Mouse (Mus musculus) erythroblast, adult 5-6 weeks (primary cell): ENCODE data around the gene Olfr193. TPM values are rescaled to one million over a fixed set of nuclear protein-coding genes. Genes with fewer than 3 reads are reported as not detected.
"Not testable (repeated sequence)": the region's sequence is repeated elsewhere in the genome, so short reads cannot be mapped to it uniquely, and the experiment has no call there.

Experiments
- ATAC-seq: replicated peaks from 2 replicates; pipeline ENCODE4 v1.8.0; 2016; ENCODE audit warnings: moderate number of reproducible peaks, mild to moderate bottlenecking, moderate TSS enrichment, inconsistent platforms; ENCODE audit not compliant: poor library complexity, low FRiP score, severe bottlenecking
- total RNA-seq, 2 experiments: library from RNA; stranded (forward) in 1 of 2; stranded (reverse) in 1 of 2; fragments of 150-400 nt in 1 of 2; fragments of 200-764, 138-1000 nt in 1 of 2; gene quantifications; 2 replicates each; pipeline versions ENCODE4 v1.2.3 to v1.2.4; 2015 to 2017; ENCODE audit warnings: low replicate concordance in 2 of 2

The Olfr193 gene
- total RNA-seq (2015; ENCODE audit: low replicate concordance) (not detected in 2 replicates), total RNA-seq (2017; ENCODE audit: low replicate concordance) (not detected in 2 replicates)

- ATAC-seq = no peak
These were observed at the start of gene Olfr193 for GRCm38 (mm10) chr16:59111781-59112180. Gene Olfr193, minus strand, starts transcription at chr16:59111881.

- no peak for ATAC-seq
These were observed 40.3 kb upstream of the Olfr193 start for GRCm38 (mm10) chr16:59151996-59152395.

GRCm38 (mm10) chr16:59146746-59147145 is 35.1 kb upstream of the Olfr193 start, which contains the start of gene Olfr195:
Gene Olfr195, plus strand, starts transcription at chr16:59147046.
- no peak for ATAC-seq

GRCm38 (mm10) chr16:59141105-59141504 is 29.4 kb upstream of the Olfr193 start:
- no peak for ATAC-seq

- no peak for ATAC-seq
These were observed 19.1 kb upstream of the Olfr193 start for GRCm38 (mm10) chr16:59130740-59131139.

GRCm38 (mm10) chr16:59120969-59121368 is 9.3 kb upstream of the Olfr193 start, which contains the start of gene Olfr194:
Gene Olfr194, minus strand, starts transcription at chr16:59121069.
- ATAC-seq = no peak

GRCm38 (mm10) chr16:59108522-59108921 is 3.2 kb downstream of the Olfr193 start:
- ATAC-seq = not testable (repeated sequence)

- ATAC-seq = no peak
These were observed 6.4 kb downstream of the Olfr193 start for GRCm38 (mm10) chr16:59105312-59105711.

GRCm38 (mm10) chr16:59089722-59090121 is 22.0 kb downstream of the Olfr193 start, which contains the start of gene Olfr191:
Gene Olfr191, minus strand, starts transcription at chr16:59089822.
- ATAC-seq = not testable (repeated sequence)

GRCm38 (mm10) chr16:59081113-59081512 is 30.6 kb downstream of the Olfr193 start:
- not testable (repeated sequence) for ATAC-seq

GRCm38 (mm10) chr16:59077905-59078304 is 33.8 kb downstream of the Olfr193 start, which contains the start of gene Olfr190:
Gene Olfr190, minus strand, starts transcription at chr16:59078005.
- ATAC-seq = no peak

- ATAC-seq = no peak
These were observed 38.2 kb downstream of the Olfr193 start for GRCm38 (mm10) chr16:59073520-59073919.

GRCm38 (mm10) chr16:59071755-59072154 is 39.9 kb downstream of the Olfr193 start:
- no peak for ATAC-seq

GRCm38 (mm10) chr16:59062411-59062810 is 49.3 kb downstream of the Olfr193 start:
- not testable (repeated sequence) for ATAC-seq

Other genes with a start within 250 kb of the Olfr193 start
- not detected in 2 replicates for gene Olfr177, start 237.1 kb downstream of the Olfr193 start, total RNA-seq (2015; ENCODE audit: low replicate concordance)
- gene Olfr177, start 237.1 kb downstream of the Olfr193 start, total RNA-seq (2017; ENCODE audit: low replicate concordance) = not detected in 2 replicates
- gene Olfr178, start 219.8 kb downstream of the Olfr193 start, total RNA-seq (2015; ENCODE audit: low replicate concordance) = not detected in 2 replicates
- gene Olfr178, start 219.8 kb downstream of the Olfr193 start, total RNA-seq (2017; ENCODE audit: low replicate concordance) = not detected in 2 replicates
- not detected in 2 replicates for gene Olfr181, start 183.1 kb downstream of the Olfr193 start, total RNA-seq (2015; ENCODE audit: low replicate concordance)
- gene Olfr181, start 183.1 kb downstream of the Olfr193 start, total RNA-seq (2017; ENCODE audit: low replicate concordance) = not detected in 2 replicates
- gene Olfr180, start 182.5 kb downstream of the Olfr193 start, total RNA-seq (2015; ENCODE audit: low replicate concordance) = not detected in 2 replicates
- gene Olfr180, start 182.5 kb downstream of the Olfr193 start, total RNA-seq (2017; ENCODE audit: low replicate concordance) = not detected in 2 replicates
- gene Olfr183, start 116.5 kb downstream of the Olfr193 start, total RNA-seq (2015; ENCODE audit: low replicate concordance) = not detected in 2 replicates
- gene Olfr183, start 116.5 kb downstream of the Olfr193 start, total RNA-seq (2017; ENCODE audit: low replicate concordance) = not detected in 2 replicates
- not detected in 2 replicates for gene Olfr186, start 81.6 kb downstream of the Olfr193 start, total RNA-seq (2015; ENCODE audit: low replicate concordance)
- gene Olfr186, start 81.6 kb downstream of the Olfr193 start, total RNA-seq (2017; ENCODE audit: low replicate concordance) = not detected in 2 replicates
- not detected in 2 replicates for gene Olfr187, start 72.1 kb downstream of the Olfr193 start, total RNA-seq (2015; ENCODE audit: low replicate concordance)
- not detected in 2 replicates for gene Olfr187, start 72.1 kb downstream of the Olfr193 start, total RNA-seq (2017; ENCODE audit: low replicate concordance)
- gene Olfr190, start 33.9 kb downstream of the Olfr193 start, total RNA-seq (2015; ENCODE audit: low replicate concordance) = not detected in 2 replicates
- under 0.01 TPM in 1 of 2 replicates, not detected in the other for gene Olfr190, start 33.9 kb downstream of the Olfr193 start, total RNA-seq (2017; ENCODE audit: low replicate concordance)
- not detected in 2 replicates for gene Olfr191, start 22.1 kb downstream of the Olfr193 start, total RNA-seq (2015; ENCODE audit: low replicate concordance)
- not detected in 2 replicates for gene Olfr191, start 22.1 kb downstream of the Olfr193 start, total RNA-seq (2017; ENCODE audit: low replicate concordance)
- not detected in 2 replicates for gene Olfr194, start 9.2 kb upstream of the Olfr193 start, total RNA-seq (2015; ENCODE audit: low replicate concordance)
- not detected in 2 replicates for gene Olfr194, start 9.2 kb upstream of the Olfr193 start, total RNA-seq (2017; ENCODE audit: low replicate concordance)
- gene Olfr195, start 35.2 kb upstream of the Olfr193 start, total RNA-seq (2015; ENCODE audit: low replicate concordance) = not detected in 2 replicates
- not detected in 2 replicates for gene Olfr195, start 35.2 kb upstream of the Olfr193 start, total RNA-seq (2017; ENCODE audit: low replicate concordance)
- gene Olfr196, start 58.6 kb upstream of the Olfr193 start, total RNA-seq (2015; ENCODE audit: low replicate concordance) = not detected in 2 replicates
- 0.28 TPM in 1 of 2 replicates, not detected in the other for gene Olfr196, start 58.6 kb upstream of the Olfr193 start, total RNA-seq (2017; ENCODE audit: low replicate concordance)
- not detected in 2 replicates for gene Olfr198, start 91.7 kb upstream of the Olfr193 start, total RNA-seq (2015; ENCODE audit: low replicate concordance)
- gene Olfr198, start 91.7 kb upstream of the Olfr193 start, total RNA-seq (2017; ENCODE audit: low replicate concordance) = not detected in 2 replicates
- gene Olfr199, start 107.9 kb upstream of the Olfr193 start, total RNA-seq (2015; ENCODE audit: low replicate concordance) = not detected in 2 replicates
- not detected in 2 replicates for gene Olfr199, start 107.9 kb upstream of the Olfr193 start, total RNA-seq (2017; ENCODE audit: low replicate concordance)
- not detected in 2 replicates for gene Olfr201, start 160.8 kb upstream of the Olfr193 start, total RNA-seq (2015; ENCODE audit: low replicate concordance)
- gene Olfr201, start 160.8 kb upstream of the Olfr193 start, total RNA-seq (2017; ENCODE audit: low replicate concordance) = not detected in 2 replicates
- gene Olfr202, start 174.9 kb upstream of the Olfr193 start, total RNA-seq (2015; ENCODE audit: low replicate concordance) = not detected in 2 replicates
- not detected in 2 replicates for gene Olfr202, start 174.9 kb upstream of the Olfr193 start, total RNA-seq (2017; ENCODE audit: low replicate concordance)
- not detected in 2 replicates for gene Olfr203, start 187.0 kb upstream of the Olfr193 start, total RNA-seq (2015; ENCODE audit: low replicate concordance)
- gene Olfr203, start 187.0 kb upstream of the Olfr193 start, total RNA-seq (2017; ENCODE audit: low replicate concordance) = not detected in 2 replicates
- not detected in 2 replicates for gene Olfr204, start 206.4 kb upstream of the Olfr193 start, total RNA-seq (2015; ENCODE audit: low replicate concordance)
- not detected in 2 replicates for gene Olfr204, start 206.4 kb upstream of the Olfr193 start, total RNA-seq (2017; ENCODE audit: low replicate concordance)
- gene Olfr205, start 219.3 kb upstream of the Olfr193 start, total RNA-seq (2015; ENCODE audit: low replicate concordance) = not detected in 2 replicates
- gene Olfr205, start 219.3 kb upstream of the Olfr193 start, total RNA-seq (2017; ENCODE audit: low replicate concordance) = not detected in 2 replicates
- not detected in 2 replicates for gene Olfr206, start 237.4 kb upstream of the Olfr193 start, total RNA-seq (2015; ENCODE audit: low replicate concordance)
- gene Olfr206, start 237.4 kb upstream of the Olfr193 start, total RNA-seq (2017; ENCODE audit: low replicate concordance) = not detected in 2 replicates